12 mouse cellular contexts compared by ENCODE assay signal in the genomic region with DNA sequence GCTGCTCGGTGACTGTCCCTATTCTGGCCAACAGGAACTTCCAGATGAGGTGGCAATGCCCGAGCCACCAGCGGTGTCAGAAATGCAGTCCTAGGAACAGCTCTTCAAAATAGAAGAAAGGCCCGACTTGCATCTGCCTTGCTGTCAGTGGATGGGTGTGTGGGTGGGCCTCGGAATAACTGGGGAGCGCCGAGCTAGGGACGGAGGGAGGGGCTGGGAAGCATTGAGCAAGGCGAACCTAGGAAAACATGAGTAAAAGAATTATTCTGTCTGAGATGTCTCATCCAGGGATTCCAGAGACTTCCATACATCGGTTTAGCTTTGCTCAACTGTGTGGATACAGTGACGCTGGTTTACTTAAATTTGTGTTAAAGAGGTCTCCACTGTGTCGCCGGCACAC. TPM values are rescaled to one million over a fixed set of nuclear protein-coding genes. Genes with fewer than 3 reads are reported as not detected.
DNase-seq lines count a peak whose midpoint lies in the region; ATAC-seq and TF ChIP-seq lines count a peak whose summit lies in the region.
"Had no signal": no experiment of that assay in that cellular context is flagged by ENCODE, and none has a peak within 500 bp of the region (broad histone marks: within the 10 kb centered on the region; RNA-seq: fewer than 3 reads in every experiment).

No protein-coding gene starts in this region.

- peaks cover 17% of the 10 kb centered on the region for H3K4me1 ChIP-seq in kidney, embryonic 16.5 days (ENCODE audit: insufficient read depth, low read length)
- peaks cover 74% of the 10 kb centered on the region for H3K4me1 ChIP-seq in E14TG2a.4 (replicated peaks; ENCODE audit: low read depth, low read length)
- peaks cover 16% of the 10 kb centered on the region for H3K4me1 ChIP-seq in bone marrow, adult 2 months (ENCODE audit: control insufficient read depth, insufficient read depth, low read length)
- peaks cover 77% of the 10 kb centered on the region for H3K4me1 ChIP-seq in limb, embryonic 13.5 days

- DNase-seq in kidney, adult 11 months, result no peak
- DNase-seq in testis, postnatal 14 days (ENCODE audit: low spot score), result no peak
- no peak for DNase-seq in cerebellum, postnatal 14 days
- no peak for DNase-seq in layer of hippocampus, postnatal 25 days (ENCODE audit: extremely low spot score in 1 of 2, low spot score in 1 of 2)
- DNase-seq: thymus, adult 2 months had no signal

- H3K4me3 ChIP-seq in kidney, embryonic 16.5 days (ENCODE audit: low read length), result no peak overlapping the region
- H3K4me3 ChIP-seq in E14TG2a.4 (replicated peaks; ENCODE audit: low read length), result peak overlapping the region; percentile 17; the same call in 1 of the 2 replicates
- no peak overlapping the region for H3K4me3 ChIP-seq in bone marrow, adult 2 months (replicated peaks; ENCODE audit: control insufficient read depth, low read depth, low read length)
- no peak overlapping the region for H3K4me3 ChIP-seq in limb, embryonic 13.5 days

- no peak overlapping the region for H3K9ac ChIP-seq in kidney, embryonic 16.5 days (replicated peaks; ENCODE audit: low read length)
- no peak overlapping the region for H3K9ac ChIP-seq in limb, embryonic 13.5 days
- H3K9ac ChIP-seq: liver, embryonic 14.5 days had no signal

- WGBS in kidney, embryonic 16.5 days, result 86% methylated on average over 13 of the region's 13 CpGs
- WGBS in bone marrow, adult 2 months, result 62% methylated on average over 13 of the region's 13 CpGs
- 85% methylated on average over 13 of the region's 13 CpGs for WGBS in limb, embryonic 13.5 days

- no peak for TF ChIP-seq CTCF in E14TG2a.4 (conservative IDR thresholded peaks at IDR 0.05; ENCODE audit: low read length)
- TF ChIP-seq CTCF in bone marrow, adult 2 months (IDR thresholded peaks at IDR 0.05; ENCODE audit: control insufficient read depth, insufficient read depth, low read length), result no peak

- no peak for ATAC-seq in kidney, embryonic 16.5 days (ENCODE audit: low FRiP score, low TSS enrichment)
- ATAC-seq in limb, embryonic 13.5 days (ENCODE audit: low FRiP score, low read depth), result no peak

- no peak for TF ChIP-seq POLR2A in bone marrow, adult 2 months (IDR thresholded peaks at IDR 0.05; ENCODE audit: borderline replicate concordance, control insufficient read depth, low read depth, low read length)

- H3K36me3 ChIP-seq in kidney, embryonic 16.5 days (ENCODE audit: insufficient read depth, low read length), result peaks cover 10% of the 10 kb centered on the region
- H3K36me3 ChIP-seq in E14TG2a.4 (ENCODE audit: insufficient read depth, low read length), result 0 out of 2 replicates have a peak, but pooled peaks cover 2% of the 10 kb centered on the region
- peaks cover 23% of the 10 kb centered on the region for H3K36me3 ChIP-seq in limb, embryonic 13.5 days

- H3K27me3 ChIP-seq in kidney, embryonic 16.5 days (ENCODE audit: insufficient read depth, low read length), result no peaks in the 10 kb centered on the region
- H3K27me3 ChIP-seq in E14TG2a.4 (ENCODE audit: insufficient read depth, low read length), result no peaks in the 10 kb centered on the region; the same call in 1 of the 2 replicates
- no peaks in the 10 kb centered on the region for H3K27me3 ChIP-seq in limb, embryonic 13.5 days

- no peak overlapping the region for H3K4me2 ChIP-seq in kidney, embryonic 16.5 days (replicated peaks; ENCODE audit: low read depth, low read length)
- H3K4me2 ChIP-seq in limb, embryonic 13.5 days (replicated peaks), result no peak overlapping the region

- peak overlapping the region; percentile 50; the same call in 1 of the 2 replicates for H3K27ac ChIP-seq in kidney, embryonic 16.5 days (ENCODE audit: low read length)
- H3K27ac ChIP-seq in bone marrow, adult 2 months (ENCODE audit: control insufficient read depth, insufficient read depth, low read depth, low read length, poor library complexity), result peak overlapping the region; percentile 29; the same call in 1 of the 2 replicates
- H3K27ac ChIP-seq in limb, embryonic 13.5 days, result peak overlapping the region; percentile 44; the same call in 1 of the 2 replicates
- H3K27ac ChIP-seq: liver, embryonic 14.5 days had no signal

- H3K9me3 ChIP-seq in kidney, embryonic 16.5 days (ENCODE audit: low read length), result no peaks in the 10 kb centered on the region
- H3K9me3 ChIP-seq in E14TG2a.4 (ENCODE audit: low read length), result no peaks in the 10 kb centered on the region
- H3K9me3 ChIP-seq in limb, embryonic 13.5 days, result no peaks in the 10 kb centered on the region

RNA-seq across cellular contexts. Expression of gene Hacl1, which starts 27.2 kb away (rescaled TPM):
- 27.0 and 39.3 TPM in 2 replicates for polyA plus RNA-seq in kidney, embryonic 16.5 days (2015; fragmentation: Nextera tagmentation; extraction: Ambion mirVana)
- polyA plus RNA-seq in bone marrow, adult 2 months (2011; ENCODE audit: insufficient read depth, insufficient read length, low replicate concordance, missing spikeins), result 11.8 and 19.6 TPM in 2 replicates
- 15.3 and 15.7 TPM in 2 replicates for polyA plus RNA-seq in limb, embryonic 13.5 days (2015; fragmentation: Nextera tagmentation; extraction: Ambion mirVana)
- total RNA-seq in layer of hippocampus, postnatal 25 days (2021), result 1 to 10 TPM; 7.6 to 9.3 TPM

RNA-seq across cellular contexts. Expression of gene Btd, which starts 27.5 kb away (rescaled TPM):
- polyA plus RNA-seq in kidney, embryonic 16.5 days (2015; fragmentation: Nextera tagmentation; extraction: Ambion mirVana), result 46.6 and 50.3 TPM in 2 replicates
- polyA plus RNA-seq in bone marrow, adult 2 months (2011; ENCODE audit: insufficient read depth, insufficient read length, low replicate concordance, missing spikeins), result 2.1 and 2.5 TPM in 2 replicates
- 30.4 and 33.1 TPM in 2 replicates for polyA plus RNA-seq in limb, embryonic 13.5 days (2015; fragmentation: Nextera tagmentation; extraction: Ambion mirVana)
- total RNA-seq in layer of hippocampus, postnatal 25 days (2021), result 1 to 10 TPM; 9.0 to 10.0 TPM

RNA-seq across cellular contexts. Expression of gene Gm49387, which starts 27.6 kb away (rescaled TPM):
- polyA plus RNA-seq in kidney, embryonic 16.5 days (2015; fragmentation: Nextera tagmentation; extraction: Ambion mirVana), result 7.3 and 8.0 TPM in 2 replicates
- polyA plus RNA-seq in bone marrow, adult 2 months (2011; ENCODE audit: insufficient read depth, insufficient read length, low replicate concordance, missing spikeins), result not detected in 2 replicates
- polyA plus RNA-seq in limb, embryonic 13.5 days (2015; fragmentation: Nextera tagmentation; extraction: Ambion mirVana), result 0.47 and 1.6 TPM in 2 replicates
- total RNA-seq in layer of hippocampus, postnatal 25 days (2021), result not detected
- polyA plus RNA-seq: gonadal fat pad, adult 2 months; neural tube, embryonic 11.5 days; thymus, adult 2 months had no signal
